Mouse (Mus musculus): ENCODE results near the gene Fbxo17. TPM values are rescaled to one million over a fixed set of nuclear protein-coding genes. Genes with fewer than 3 reads are reported as not detected.
"Not testable (repeated sequence)": the region's sequence is repeated elsewhere in the genome, so short reads cannot be mapped to it uniquely, and the experiment has no call there.

Fbxo17 gene
- 3.2 and 5.2 TPM in 2 replicates for polyA plus RNA-seq (2015; fragmentation: Nextera tagmentation; extraction: Ambion mirVana)

DNA sequence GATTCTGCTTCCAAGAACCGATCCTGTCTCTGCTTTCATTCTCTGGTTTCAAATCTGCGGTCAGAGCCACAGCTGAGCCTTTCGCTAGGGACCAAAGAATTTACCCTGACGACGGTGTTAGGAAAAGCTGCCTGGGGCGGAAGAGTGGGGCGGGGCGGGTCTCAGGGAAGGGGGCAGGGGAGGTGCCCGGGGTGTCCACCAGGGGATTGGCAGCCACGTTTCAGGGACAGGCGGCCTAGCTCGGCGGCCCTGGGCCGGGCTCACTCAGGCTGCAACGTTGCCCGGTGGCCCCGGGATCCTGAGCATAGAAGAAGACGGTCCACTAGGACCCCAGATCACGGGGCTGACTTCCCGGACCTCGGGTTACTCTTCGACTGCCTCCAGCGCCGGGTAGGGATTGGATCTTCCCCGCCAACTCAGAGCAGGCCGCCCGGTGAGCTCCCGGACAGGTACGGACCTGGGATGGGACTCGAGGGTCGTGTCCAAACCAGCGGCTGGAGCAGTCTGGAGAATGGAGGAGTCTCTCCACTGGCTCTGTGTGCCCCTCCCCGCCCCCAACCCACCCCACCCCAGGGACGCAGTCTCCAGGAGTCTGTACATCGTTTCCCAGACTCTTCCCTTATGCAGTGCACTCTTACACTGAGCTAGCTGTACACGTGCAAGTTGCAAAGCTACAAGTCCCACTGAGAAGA lies at the start of gene Fbxo17:
Gene Fbxo17, plus strand, starts transcription at position 215 of the 692 bp plus-strand sequence.
- no peaks in the 10 kb centered on the region for H3K36me3 ChIP-seq (ENCODE audit: control insufficient read depth, insufficient read depth, low read length)
- WGBS = 3% methylated on average over 32 of the region's 36 CpGs
- H3K4me1 ChIP-seq (ENCODE audit: control insufficient read depth, insufficient read depth, low read length) = peaks cover 2% of the 10 kb centered on the region; the same call in 1 of the 2 replicates
- peak; percentile 66 for ATAC-seq
- H3K9me3 ChIP-seq (replicated peaks; ENCODE audit: control insufficient read depth, low read length, poor library complexity, severe bottlenecking) = no peaks in the 10 kb centered on the region
- peak within 1 kb of the TSS; percentile 39 for H3K4me3 ChIP-seq (ENCODE audit: low read depth, low read length)
- peak within 1 kb of the TSS; percentile 65 for H3K4me2 ChIP-seq (ENCODE audit: low read length)
- peak within 1 kb of the TSS; percentile 58 for H3K9ac ChIP-seq (ENCODE audit: low read depth, low read length)
- H3K27ac ChIP-seq (ENCODE audit: low read length) = no peak within 1 kb of the TSS
- no peaks in the 10 kb centered on the region for H3K27me3 ChIP-seq (ENCODE audit: control insufficient read depth, insufficient read depth, low read depth, low read length)

GRCm38 (mm10) chr7:28671172-28671571 lies 45.4 kb upstream of the Fbxo17 start:
- Histone ChIP-seq H3K27ac (ENCODE audit: low read length) (no peak overlapping the region), H3K36me3 (ENCODE audit: control insufficient read depth, insufficient read depth, low read length) (no peaks in the 10 kb centered on the region), H3K9ac (ENCODE audit: low read depth, low read length) (no peak overlapping the region), H3K4me3 (ENCODE audit: low read depth, low read length) (no peak overlapping the region), H3K9me3 (replicated peaks; ENCODE audit: control insufficient read depth, low read length, poor library complexity, severe bottlenecking) (no peaks in the 10 kb centered on the region), H3K4me1 (ENCODE audit: control insufficient read depth, insufficient read depth, low read length) (no peaks in the 10 kb centered on the region), H3K4me2 (ENCODE audit: low read length) (no peak overlapping the region), H3K27me3 (ENCODE audit: control insufficient read depth, insufficient read depth, low read depth, low read length) (no peaks in the 10 kb centered on the region)
- 83% methylated on average over 4 of the region's 4 CpGs for WGBS
- ATAC-seq = no peak

- Histone ChIP-seq H3K4me1 (ENCODE audit: control insufficient read depth, insufficient read depth, low read length) (no peaks in the 10 kb centered on the region), H3K9ac (ENCODE audit: low read depth, low read length) (no peak overlapping the region), H3K36me3 (ENCODE audit: control insufficient read depth, insufficient read depth, low read length) (no peaks in the 10 kb centered on the region), H3K4me2 (ENCODE audit: low read length) (no peak overlapping the region), H3K27me3 (ENCODE audit: control insufficient read depth, insufficient read depth, low read depth, low read length) (no peaks in the 10 kb centered on the region), H3K9me3 (replicated peaks; ENCODE audit: control insufficient read depth, low read length, poor library complexity, severe bottlenecking) (no peaks in the 10 kb centered on the region), H3K4me3 (ENCODE audit: low read depth, low read length) (no peak overlapping the region), H3K27ac (ENCODE audit: low read length) (no peak overlapping the region)
- WGBS = 87% methylated on average over 5 of the region's 5 CpGs
- no peak for ATAC-seq
Observed at GRCm38 (mm10) chr7:28672276-28672675, 44.3 kb upstream of the Fbxo17 start.

GRCm38 (mm10) chr7:28672786-28673185 lies 43.8 kb upstream of the Fbxo17 start:
- not testable (repeated sequence) for H3K36me3 ChIP-seq (ENCODE audit: control insufficient read depth, insufficient read depth, low read length); H3K9ac ChIP-seq (ENCODE audit: low read depth, low read length); H3K27ac ChIP-seq (ENCODE audit: low read length); H3K27me3 ChIP-seq (ENCODE audit: control insufficient read depth, insufficient read depth, low read depth, low read length); H3K4me3 ChIP-seq (ENCODE audit: low read depth, low read length); H3K4me1 ChIP-seq (ENCODE audit: control insufficient read depth, insufficient read depth, low read length); H3K4me2 ChIP-seq (ENCODE audit: low read length); ATAC-seq; H3K9me3 ChIP-seq (replicated peaks; ENCODE audit: control insufficient read depth, low read length, poor library complexity, severe bottlenecking)
- 80% methylated on average over 5 of the region's 5 CpGs for WGBS

DNA sequence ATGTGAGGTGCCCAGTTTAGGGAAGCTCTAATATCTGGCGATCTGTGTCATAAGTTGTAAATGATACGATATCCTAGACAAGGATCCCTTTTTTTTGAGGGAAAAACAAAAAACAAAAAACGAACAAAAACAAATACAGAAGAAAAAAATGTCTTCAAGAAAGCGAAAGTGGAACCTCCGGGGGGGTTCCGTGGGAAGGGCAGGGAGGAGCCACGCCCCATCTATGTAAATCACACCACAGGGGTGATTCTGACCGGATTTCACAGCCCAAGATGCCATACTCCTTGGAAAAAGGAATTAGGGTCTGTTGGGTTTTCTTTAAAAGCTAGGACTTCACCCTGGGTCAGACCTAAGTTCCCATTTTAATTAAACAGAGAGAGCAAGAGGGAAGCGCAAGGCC lies 41.6 kb upstream of the Fbxo17 start:
- H3K4me2 ChIP-seq (ENCODE audit: low read length) = no peak overlapping the region
- no peaks in the 10 kb centered on the region for H3K4me1 ChIP-seq (ENCODE audit: control insufficient read depth, insufficient read depth, low read length)
- no peaks in the 10 kb centered on the region for H3K36me3 ChIP-seq (ENCODE audit: control insufficient read depth, insufficient read depth, low read length)
- H3K4me3 ChIP-seq (ENCODE audit: low read depth, low read length) = no peak overlapping the region
- no peak for ATAC-seq
- no peaks in the 10 kb centered on the region for H3K9me3 ChIP-seq (replicated peaks; ENCODE audit: control insufficient read depth, low read length, poor library complexity, severe bottlenecking)
- H3K9ac ChIP-seq (ENCODE audit: low read depth, low read length) = no peak overlapping the region
- H3K27me3 ChIP-seq (ENCODE audit: control insufficient read depth, insufficient read depth, low read depth, low read length) = no peaks in the 10 kb centered on the region
- H3K27ac ChIP-seq (ENCODE audit: low read length) = no peak overlapping the region
- 79% methylated on average over 9 of the region's 9 CpGs for WGBS

GRCm38 (mm10) chr7:28675746-28676145 lies 40.9 kb upstream of the Fbxo17 start:
- no peak for ATAC-seq
- Histone ChIP-seq H3K4me2 (ENCODE audit: low read length) (no peak overlapping the region), H3K9me3 (replicated peaks; ENCODE audit: control insufficient read depth, low read length, poor library complexity, severe bottlenecking) (no peaks in the 10 kb centered on the region), H3K4me3 (ENCODE audit: low read depth, low read length) (no peak overlapping the region), H3K9ac (ENCODE audit: low read depth, low read length) (no peak overlapping the region), H3K27ac (ENCODE audit: low read length) (no peak overlapping the region), H3K27me3 (ENCODE audit: control insufficient read depth, insufficient read depth, low read depth, low read length) (no peaks in the 10 kb centered on the region), H3K36me3 (ENCODE audit: control insufficient read depth, insufficient read depth, low read length) (no peaks in the 10 kb centered on the region), H3K4me1 (ENCODE audit: control insufficient read depth, insufficient read depth, low read length) (no peaks in the 10 kb centered on the region)
- 43% methylated on average over 11 of the region's 11 CpGs for WGBS

- no peak overlapping the region for H3K4me3 ChIP-seq (ENCODE audit: low read depth, low read length)
- H3K9me3 ChIP-seq (replicated peaks; ENCODE audit: control insufficient read depth, low read length, poor library complexity, severe bottlenecking) = no peaks in the 10 kb centered on the region
Observed at GRCm38 (mm10) chr7:28676811-28677541, 39.6 kb upstream of the Fbxo17 start.

GRCm38 (mm10) chr7:28677624-28678023 lies 39.0 kb upstream of the Fbxo17 start:
- no peak overlapping the region for H3K4me2 ChIP-seq (ENCODE audit: low read length)
- no peaks in the 10 kb centered on the region for H3K4me1 ChIP-seq (ENCODE audit: control insufficient read depth, insufficient read depth, low read length)
- no peaks in the 10 kb centered on the region for H3K27me3 ChIP-seq (ENCODE audit: control insufficient read depth, insufficient read depth, low read depth, low read length)
- ATAC-seq = no peak
- H3K4me3 ChIP-seq (ENCODE audit: low read depth, low read length) = no peak overlapping the region
- H3K27ac ChIP-seq (ENCODE audit: low read length) = no peak overlapping the region
- 91% methylated on average over 8 of the region's 8 CpGs for WGBS
- H3K9ac ChIP-seq (ENCODE audit: low read depth, low read length) = no peak overlapping the region
- no peaks in the 10 kb centered on the region for H3K36me3 ChIP-seq (ENCODE audit: control insufficient read depth, insufficient read depth, low read length)
- no peaks in the 10 kb centered on the region for H3K9me3 ChIP-seq (replicated peaks; ENCODE audit: control insufficient read depth, low read length, poor library complexity, severe bottlenecking)

More at GRCm38 (mm10) chr7:28676811-28677541, 39.6 kb upstream of the Fbxo17 start:
- Histone ChIP-seq H3K27me3 (ENCODE audit: control insufficient read depth, insufficient read depth, low read depth, low read length) (no peaks in the 10 kb centered on the region), H3K9ac (ENCODE audit: low read depth, low read length) (no peak overlapping the region), H3K27ac (ENCODE audit: low read length) (no peak overlapping the region), H3K4me1 (ENCODE audit: control insufficient read depth, insufficient read depth, low read length) (no peaks in the 10 kb centered on the region), H3K4me2 (ENCODE audit: low read length) (no peak overlapping the region), H3K36me3 (ENCODE audit: control insufficient read depth, insufficient read depth, low read length) (no peaks in the 10 kb centered on the region)
- ATAC-seq = no peak
- WGBS = 89% methylated on average over 13 of the region's 13 CpGs

DNA sequence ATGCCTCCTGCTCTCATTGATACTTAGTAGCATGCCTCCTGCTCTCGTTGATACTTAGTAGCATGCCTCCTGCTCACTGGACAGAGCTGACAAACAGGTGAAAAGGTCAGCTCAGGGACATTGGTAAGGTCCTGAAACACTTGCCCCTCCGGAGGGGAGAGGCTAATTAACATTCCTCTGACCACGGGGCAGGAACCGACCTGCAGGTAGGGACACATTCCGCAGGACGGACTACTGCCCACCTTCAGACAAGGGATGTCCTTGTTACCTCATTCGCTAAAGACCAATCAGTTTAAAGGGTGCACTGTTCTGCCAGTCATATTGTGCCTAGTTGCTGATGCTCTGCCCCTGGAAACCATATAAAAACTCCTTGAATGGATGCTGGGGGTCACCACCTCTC lies 25.5 kb upstream of the Fbxo17 start:
- WGBS = 78% methylated on average over 7 of the region's 7 CpGs
- no peak overlapping the region for H3K9ac ChIP-seq (ENCODE audit: low read depth, low read length)

More for the DNA sequence above, 25.5 kb upstream of the Fbxo17 start:
- no peak overlapping the region for H3K4me3 ChIP-seq (ENCODE audit: low read depth, low read length)
- no peaks in the 10 kb centered on the region for H3K27me3 ChIP-seq (ENCODE audit: control insufficient read depth, insufficient read depth, low read depth, low read length)
- H3K4me2 ChIP-seq (ENCODE audit: low read length) = no peak overlapping the region
- ATAC-seq = no peak
- H3K9me3 ChIP-seq (replicated peaks; ENCODE audit: control insufficient read depth, low read length, poor library complexity, severe bottlenecking) = no peaks in the 10 kb centered on the region
- no peaks in the 10 kb centered on the region for H3K36me3 ChIP-seq (ENCODE audit: control insufficient read depth, insufficient read depth, low read length)
- H3K4me1 ChIP-seq (ENCODE audit: control insufficient read depth, insufficient read depth, low read length) = peaks cover 5% of the 10 kb centered on the region
- H3K27ac ChIP-seq (ENCODE audit: low read length) = no peak overlapping the region
